Mouse (Mus musculus) hindbrain, embryonic 11.5 days (tissue): ENCODE data around the gene Agap3. TPM values are rescaled to one million over a fixed set of nuclear protein-coding genes. Genes with fewer than 3 reads are reported as not detected.
A peak's percentile ranks its signal among the peaks of the same experiment; 100 is the strongest.

Source experiments
- ATAC-seq: fragments of 200-750 bp; cut with Nextera tagmentation; 2 replicates; pipeline ENCODE4 v1.8.0; 2017; ENCODE audit warnings: mild to moderate bottlenecking, moderate TSS enrichment, moderate library complexity; ENCODE audit not compliant: low FRiP score
- DNase-seq: peaks from one replicate; pipeline ENCODE4 v3.0.0-alpha.2; 2015; ENCODE audit warnings: low spot score
- H3K27ac ChIP-seq: fragments of 300-500 bp; sonication (generic); 2 replicates; pipeline ENCODE4 v1.5.1; 2014; ENCODE audit warnings: mild to moderate bottlenecking, low read depth, low read length
- H3K27me3 ChIP-seq: fragments of 300-500 bp; sonication (generic); 2 replicates; pipeline ENCODE4 v1.6.1; 2014; ENCODE audit warnings: mild to moderate bottlenecking, low read length, moderate library complexity, mixed read lengths; ENCODE audit not compliant: control insufficient read depth, insufficient read depth
- H3K36me3 ChIP-seq: fragments of 300-500 bp; sonication (generic); 2 replicates; pipeline ENCODE4 v1.6.1; 2014; ENCODE audit warnings: mild to moderate bottlenecking, low read length, moderate library complexity, mixed read lengths; ENCODE audit not compliant: control insufficient read depth, insufficient read depth
- H3K4me1 ChIP-seq: fragments of 300-500 bp; sonication (generic); replicated peaks from 2 replicates; pipeline ENCODE4 v1.6.1; 2014; ENCODE audit warnings: low read length, mixed read lengths; ENCODE audit not compliant: control insufficient read depth, insufficient read depth
- H3K4me2 ChIP-seq: fragments of 300-500 bp; sonication (generic); replicated peaks from 2 replicates; pipeline ENCODE4 v1.6.1; 2014; ENCODE audit warnings: mild to moderate bottlenecking, low read depth, low read length
- H3K4me3 ChIP-seq: fragments of 300-500 bp; sonication (generic); 2 replicates; pipeline ENCODE4 v1.5.1; 2014; ENCODE audit warnings: low read depth, low read length
- H3K9ac ChIP-seq: fragments of 300-500 bp; sonication (generic); 2 replicates; pipeline ENCODE4 v1.6.1; 2014; ENCODE audit warnings: low read depth, low read length
- H3K9me3 ChIP-seq: fragments of 300-500 bp; sonication (generic); 2 replicates; pipeline ENCODE4 v1.6.1; 2016; ENCODE audit warnings: low read length; ENCODE audit not compliant: control insufficient read depth
- WGBS: fragments of 180-500 bp; shearing (Covaris S2); extraction: QIAGEN DNeasy Blood & Tissue Kit; methylation state at CpG from one replicate; pipeline ENCODE4 v1.1.7; 2014; 5-methylcytosine and 5-hydroxymethylcytosine counted together
- polyA plus RNA-seq: library from polyadenylated mRNA; unstranded; fragments of >200 nt; fragmentation: Nextera tagmentation; extraction: Ambion mirVana; gene quantifications from 2 replicates; pipeline ENCODE4 v1.2.1, GENCODE M21; 2014

Gene Agap3
- polyA plus RNA-seq, 1 experiment from 2014 or later, result 38.8 TPM

DNA sequence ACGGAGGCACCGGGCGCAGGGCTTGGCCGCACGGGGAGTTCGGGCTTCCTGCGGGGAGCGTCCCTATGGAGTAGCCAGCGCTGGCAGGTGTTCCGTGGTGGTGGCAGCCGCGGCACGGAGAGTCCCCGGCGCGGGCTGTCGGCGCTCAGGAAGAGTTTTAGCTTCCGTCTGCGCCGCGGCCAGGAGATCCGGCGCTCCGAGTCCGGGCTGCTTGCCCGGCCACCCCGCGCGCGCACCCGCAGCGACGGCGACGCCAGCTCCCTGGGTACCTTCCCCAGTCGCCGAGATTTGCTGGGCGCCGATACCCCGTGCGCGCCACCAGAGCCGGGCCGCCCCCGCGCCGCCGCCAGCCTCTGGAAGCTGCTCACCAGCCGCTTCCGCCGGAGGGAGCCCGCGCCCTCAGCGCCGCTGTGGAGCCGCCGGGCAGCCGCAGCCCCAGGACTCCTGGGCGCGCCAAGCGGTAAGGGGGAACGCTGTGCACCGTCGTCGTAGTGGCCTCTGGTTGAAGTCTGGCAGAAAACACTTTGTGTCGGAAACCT lies 22.8 kb downstream of the Agap3 start:
- DNase-seq (peak; percentile 64), ATAC-seq (peak; percentile 13; the same call in 1 of the 2 replicates)
- Histone ChIP-seq H3K27me3 (peaks cover 26% of the 10 kb centered on the region), H3K36me3 (peaks cover 2% of the 10 kb centered on the region; the same call in 1 of the 2 replicates), H3K4me1 (peaks cover 17% of the 10 kb centered on the region), H3K4me2 (peak overlapping the region; percentile 78), H3K9ac (peak overlapping the region; percentile 44; the same call in 1 of the 2 replicates), H3K4me3 (peak overlapping the region; percentile 36), H3K27ac (no peak overlapping the region), H3K9me3 (no peaks in the 10 kb centered on the region)
- WGBS, result 1% methylated on average over 66 of the region's 67 CpGs

DNA sequence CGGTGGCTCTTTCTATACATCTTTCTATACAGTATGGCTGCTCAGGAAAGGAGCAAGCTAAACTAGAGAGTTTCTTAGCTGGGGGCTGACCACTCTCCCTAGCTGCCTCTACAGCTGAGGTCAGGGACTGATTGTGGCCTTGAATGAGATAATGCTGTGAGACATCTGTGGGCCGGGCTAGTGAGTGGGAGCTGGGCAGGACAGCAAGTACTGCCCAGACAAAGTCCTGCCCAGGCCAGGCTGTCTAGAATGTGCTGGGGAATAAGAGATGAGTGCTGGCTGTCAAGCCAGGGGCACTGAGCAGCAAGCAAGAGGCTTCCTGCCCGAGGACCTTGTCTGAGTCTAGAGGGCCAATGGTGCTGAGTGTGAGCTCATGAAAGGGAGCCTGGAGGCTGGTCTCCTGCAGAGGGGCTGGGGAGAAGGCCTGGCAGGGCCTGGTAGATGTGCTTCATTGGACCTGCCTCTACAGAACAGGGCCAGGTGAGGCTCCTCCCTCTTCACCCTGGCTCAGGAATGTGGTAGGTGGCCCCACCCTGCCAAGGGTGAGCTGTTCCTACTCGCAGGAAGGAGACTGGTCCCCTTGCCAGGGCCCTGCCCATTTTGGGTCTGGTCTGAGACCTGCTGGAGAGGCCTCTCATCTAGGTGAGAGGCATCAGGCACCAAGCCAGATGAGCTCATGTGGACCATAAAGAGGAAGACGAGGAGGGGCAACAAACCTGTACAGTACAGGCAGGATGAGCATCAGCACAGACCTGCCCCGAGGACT lies 23.7 kb downstream of the Agap3 start:
- H3K27ac ChIP-seq, result no peak overlapping the region
- no peak overlapping the region for H3K4me2 ChIP-seq
- 84% methylated on average over 6 of the region's 6 CpGs for WGBS
- no peak overlapping the region for H3K9ac ChIP-seq
- H3K27me3 ChIP-seq, result peaks cover 26% of the 10 kb centered on the region
- no peaks in the 10 kb centered on the region for H3K9me3 ChIP-seq
- no peak for DNase-seq
- H3K4me1 ChIP-seq, result peaks cover 20% of the 10 kb centered on the region
- no peak overlapping the region for H3K4me3 ChIP-seq
- no peak for ATAC-seq
- H3K36me3 ChIP-seq, result peaks cover 7% of the 10 kb centered on the region; the same call in 1 of the 2 replicates

DNA sequence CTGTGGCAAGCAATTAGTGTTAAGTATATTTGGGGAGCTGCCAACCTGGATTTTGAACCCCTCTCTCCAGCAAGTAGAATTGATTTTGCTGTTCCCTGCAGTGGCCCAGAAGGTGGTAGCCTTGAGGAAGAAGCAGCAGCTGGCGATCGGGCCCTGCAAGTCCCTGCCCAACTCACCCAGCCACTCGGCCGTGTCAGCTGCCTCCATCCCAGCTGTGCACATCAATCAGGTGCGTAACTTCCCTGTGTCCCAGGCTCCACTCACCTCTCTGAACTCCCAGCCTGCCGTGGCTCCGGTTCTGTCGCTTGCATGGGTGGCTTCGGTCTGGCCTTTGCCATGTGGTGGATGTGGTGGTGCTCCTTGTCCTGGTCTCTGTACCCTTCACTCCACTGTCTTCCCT lies 25.9 kb downstream of the Agap3 start:
- H3K27ac ChIP-seq, result no peak overlapping the region
- H3K4me3 ChIP-seq, result no peak overlapping the region
- H3K9me3 ChIP-seq, result no peaks in the 10 kb centered on the region
- peaks cover 33% of the 10 kb centered on the region for H3K4me1 ChIP-seq
- no peak for DNase-seq
- WGBS, result 87% methylated on average over 9 of the region's 9 CpGs
- peaks cover 7% of the 10 kb centered on the region; the same call in 1 of the 2 replicates for H3K36me3 ChIP-seq
- peaks cover 23% of the 10 kb centered on the region for H3K27me3 ChIP-seq
- no peak for ATAC-seq
- no peak overlapping the region for H3K9ac ChIP-seq
- H3K4me2 ChIP-seq, result no peak overlapping the region

DNA sequence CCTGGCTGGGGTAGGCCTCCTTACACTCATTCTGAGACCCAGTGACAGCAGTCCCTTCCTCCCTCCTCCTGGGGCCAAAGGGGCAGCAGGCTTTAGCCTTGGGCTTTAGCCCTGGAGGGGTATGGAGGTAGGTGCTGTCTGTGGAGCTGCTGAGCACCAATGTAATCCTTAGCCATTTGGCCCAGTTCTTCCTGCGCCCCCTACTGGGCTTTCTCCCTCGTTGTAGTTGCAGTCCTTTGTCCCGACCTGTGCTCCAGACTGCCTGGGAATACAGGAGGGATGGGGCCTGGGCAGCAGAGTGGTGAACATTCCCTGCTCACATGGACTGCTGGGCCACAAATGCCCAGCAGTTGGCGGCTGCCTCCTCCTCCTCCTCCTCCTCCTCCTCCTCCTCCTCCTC lies 29.7 kb downstream of the Agap3 start:
- H3K27me3 ChIP-seq, result no peaks in the 10 kb centered on the region; the same call in 1 of the 2 replicates
- no peak overlapping the region for H3K9ac ChIP-seq
- no peaks in the 10 kb centered on the region for H3K9me3 ChIP-seq
- H3K4me2 ChIP-seq, result no peak overlapping the region
- no peak overlapping the region for H3K4me3 ChIP-seq
- peaks cover 33% of the 10 kb centered on the region for H3K4me1 ChIP-seq
- ATAC-seq (peak; percentile 39), DNase-seq (peak; percentile 92)
- H3K27ac ChIP-seq, result no peak overlapping the region
- peaks cover 7% of the 10 kb centered on the region; the same call in 1 of the 2 replicates for H3K36me3 ChIP-seq
- WGBS, result 8% methylated on average over 3 of the region's 4 CpGs

DNA sequence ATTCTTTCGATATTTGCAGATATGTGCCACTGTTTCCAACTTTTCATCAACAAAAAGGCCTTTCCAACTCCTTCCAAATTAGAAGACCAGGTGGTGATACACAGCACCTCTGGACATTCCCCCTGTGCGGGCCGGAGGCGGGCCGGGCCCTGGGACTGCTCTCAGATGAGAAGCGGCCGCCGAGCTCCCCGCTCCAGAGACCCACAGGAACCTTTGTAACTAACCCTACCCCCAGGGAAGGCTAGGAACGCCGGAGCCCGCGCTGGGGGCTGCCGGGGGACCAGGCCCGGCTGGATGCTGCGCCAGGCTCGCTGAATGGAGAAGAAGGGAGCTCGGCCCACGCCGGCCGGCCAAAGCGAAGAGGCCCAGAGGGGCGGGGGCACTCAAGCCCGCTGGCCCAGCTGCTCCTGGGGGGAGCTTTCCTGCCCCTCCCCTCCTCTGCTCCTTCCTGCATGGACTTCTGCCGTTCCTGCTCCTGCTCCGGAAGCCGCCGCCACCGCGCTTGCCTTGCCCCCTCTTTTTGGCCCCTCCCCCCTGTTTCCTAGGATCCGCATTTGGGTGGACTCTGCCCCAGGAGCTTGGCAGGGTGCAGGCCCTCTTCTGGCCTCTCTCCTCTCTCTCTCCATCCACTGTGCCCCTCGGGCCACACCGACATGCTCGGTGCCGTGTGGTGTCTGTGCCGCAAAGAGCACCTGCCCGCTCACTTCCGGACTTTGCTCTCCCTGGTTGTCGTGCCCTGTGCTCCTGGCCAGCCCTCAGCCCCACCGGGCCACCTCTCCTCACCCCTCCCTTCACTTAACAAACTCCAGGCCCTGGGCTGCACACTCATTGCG lies 30.5 kb downstream of the Agap3 start:
- H3K27ac ChIP-seq, result peak overlapping the region; percentile 60
- H3K4me3 ChIP-seq, result no peak overlapping the region
- H3K4me2 ChIP-seq, result no peak overlapping the region
- ATAC-seq, result peak; percentile 8; the same call in 1 of the 2 replicates
- no peaks in the 10 kb centered on the region for H3K9me3 ChIP-seq
- peak overlapping the region; percentile 45; the same call in 1 of the 2 replicates for H3K9ac ChIP-seq
- DNase-seq, result peak; percentile 48
- peaks cover 7% of the 10 kb centered on the region; the same call in 1 of the 2 replicates for H3K36me3 ChIP-seq
- peaks cover 33% of the 10 kb centered on the region for H3K4me1 ChIP-seq
- 42% methylated on average over 31 of the region's 41 CpGs for whole genome bisulfite sequencing
- H3K27me3 ChIP-seq, result no peaks in the 10 kb centered on the region; the same call in 1 of the 2 replicates

DNA sequence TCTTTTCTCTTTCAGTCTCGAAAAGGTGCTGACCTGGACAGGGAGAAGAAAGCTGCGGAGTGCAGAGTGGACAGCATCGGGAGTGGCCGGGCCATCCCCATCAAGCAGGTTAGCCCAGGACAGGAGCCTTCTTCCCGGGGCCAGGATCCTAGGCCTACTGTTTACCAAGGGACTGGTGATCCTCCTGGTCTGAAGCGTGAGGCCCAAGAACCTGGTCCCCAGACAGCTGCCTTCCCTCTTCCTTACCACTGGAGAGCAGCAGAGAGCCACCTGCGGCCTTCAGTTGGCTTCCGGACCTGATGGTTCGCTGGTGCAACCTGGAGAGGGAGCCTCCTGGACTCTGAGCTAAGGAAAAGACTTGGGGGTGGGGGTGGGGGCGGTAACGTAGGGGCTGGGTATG lies 31.3 kb downstream of the Agap3 start:
- Histone ChIP-seq H3K4me2 (no peak overlapping the region), H3K27ac (0 out of 2 replicates have a peak overlapping the region, but pooled peaks have one; percentile 60), H3K36me3 (peaks cover 11% of the 10 kb centered on the region), H3K27me3 (no peaks in the 10 kb centered on the region; the same call in 1 of the 2 replicates), H3K4me3 (no peak overlapping the region), H3K9me3 (no peaks in the 10 kb centered on the region), H3K4me1 (peaks cover 33% of the 10 kb centered on the region), H3K9ac (no peak overlapping the region)
- no peak for ATAC-seq
- DNase-seq, result peak; percentile 85
- 25% methylated on average over 11 of the region's 11 CpGs for WGBS

DNA sequence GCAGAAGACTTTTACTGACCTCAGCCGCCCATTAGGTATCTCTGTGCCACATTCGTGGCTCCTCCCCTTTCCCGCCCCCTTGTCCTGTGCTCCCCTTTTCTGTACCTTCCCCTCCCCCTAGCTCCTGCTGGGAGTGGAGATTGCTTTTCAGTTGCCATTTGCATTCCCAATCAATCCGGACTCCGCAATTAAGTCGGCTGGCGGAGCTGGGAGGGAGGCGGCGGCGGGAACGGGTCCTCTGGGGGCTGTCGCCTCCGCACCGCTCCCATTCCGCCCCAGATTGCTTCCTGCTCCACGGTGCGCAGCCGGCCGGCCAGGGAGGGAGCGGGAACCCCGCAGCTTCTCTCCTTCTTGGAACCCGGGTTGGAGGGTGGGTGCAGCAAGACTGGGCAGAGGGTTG lies 33.0 kb downstream of the Agap3 start:
- DNase-seq, result peak; percentile 49
- Histone ChIP-seq H3K4me2 (peak overlapping the region; percentile 18), H3K4me3 (no peak overlapping the region), H3K4me1 (peaks cover 32% of the 10 kb centered on the region), H3K27ac (peak overlapping the region; percentile 47; the same call in 1 of the 2 replicates), H3K27me3 (no peaks in the 10 kb centered on the region; the same call in 1 of the 2 replicates), H3K9me3 (no peaks in the 10 kb centered on the region), H3K9ac (peak overlapping the region; percentile 23; the same call in 1 of the 2 replicates), H3K36me3 (peaks cover 8% of the 10 kb centered on the region)
- WGBS, result 17% methylated on average over 22 of the region's 22 CpGs
- peak; percentile 13; the same call in 1 of the 2 replicates for ATAC-seq

DNA sequence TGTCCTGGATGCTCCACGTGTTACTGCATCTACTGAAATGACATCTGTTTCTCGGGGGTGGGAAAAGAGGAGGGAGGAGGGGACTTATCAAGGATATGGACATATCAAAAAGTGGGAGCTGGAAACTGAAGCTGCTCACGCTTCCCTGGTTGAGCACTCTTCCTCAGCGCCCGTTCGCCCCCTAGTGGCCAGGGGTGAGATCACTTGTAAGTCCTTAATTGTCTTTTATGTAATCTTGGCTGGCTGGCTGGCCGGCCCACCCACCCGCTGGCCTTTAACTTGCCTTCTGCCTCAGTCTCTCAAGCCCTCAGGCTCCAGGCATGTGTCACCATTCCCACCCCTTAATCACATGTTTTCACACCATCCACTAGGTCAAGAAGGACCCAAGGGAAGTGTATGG lies 34.1 kb downstream of the Agap3 start:
- Histone ChIP-seq H3K36me3 (peaks cover 4% of the 10 kb centered on the region), H3K27ac (no peak overlapping the region), H3K9me3 (no peaks in the 10 kb centered on the region), H3K4me1 (peaks cover 26% of the 10 kb centered on the region), H3K9ac (no peak overlapping the region), H3K4me3 (no peak overlapping the region), H3K4me2 (no peak overlapping the region), H3K27me3 (no peaks in the 10 kb centered on the region; the same call in 1 of the 2 replicates)
- 3% methylated on average over 8 of the region's 8 CpGs for WGBS
- no peak for ATAC-seq
- DNase-seq, result peak; percentile 96
